Mouse (Mus musculus) hindbrain, embryonic 13.5 days (tissue): ENCODE measurements around the gene Idnk. TPM values are rescaled to one million over a fixed set of nuclear protein-coding genes. Genes with fewer than 3 reads are reported as not detected.

ENCODE experiments used
- ATAC-seq: fragments of 200-750 bp; cut with Nextera tagmentation; 2 replicates; pipeline ENCODE4 v1.8.0; 2017; ENCODE audit warnings: moderate TSS enrichment; ENCODE audit not compliant: low FRiP score
- H3K27ac ChIP-seq: fragments of 300-500 bp; sonication (generic); 2 replicates; pipeline ENCODE4 v1.5.1; 2015; ENCODE audit warnings: inconsistent platforms, mild to moderate bottlenecking, moderate library complexity
- H3K27me3 ChIP-seq: fragments of 300-500 bp; sonication (generic); 2 replicates; pipeline ENCODE4 v1.6.1; 2015; ENCODE audit warnings: mild to moderate bottlenecking, inconsistent platforms
- H3K36me3 ChIP-seq: fragments of 300-500 bp; sonication (generic); 2 replicates; pipeline ENCODE4 v1.6.1; 2015; ENCODE audit warnings: mild to moderate bottlenecking, inconsistent platforms
- H3K4me1 ChIP-seq: fragments of 300-500 bp; sonication (generic); replicated peaks from 2 replicates; pipeline ENCODE4 v1.6.1; 2015; ENCODE audit warnings: inconsistent platforms
- H3K4me2 ChIP-seq: fragments of 300-500 bp; sonication (generic); 2 replicates; pipeline ENCODE4 v1.6.1; 2015; ENCODE audit warnings: inconsistent platforms, mild to moderate bottlenecking, moderate library complexity
- H3K4me3 ChIP-seq: fragments of 300-500 bp; sonication (generic); 2 replicates; pipeline ENCODE4 v1.5.1; 2015; ENCODE audit warnings: mild to moderate bottlenecking, inconsistent platforms
- H3K9ac ChIP-seq: fragments of 300-500 bp; sonication (generic); 2 replicates; pipeline ENCODE4 v1.6.1; 2015; ENCODE audit warnings: mild to moderate bottlenecking, inconsistent platforms
- H3K9me3 ChIP-seq: fragments of 300-500 bp; sonication (generic); 2 replicates; pipeline ENCODE4 v1.6.1; 2016; ENCODE audit warnings: inconsistent platforms
- WGBS: fragments of 180-500 bp; shearing (Covaris S2); methylation state at CpG from one replicate; pipeline ENCODE4 v1.1.7; 2015; 5-methylcytosine and 5-hydroxymethylcytosine counted together
- polyA plus RNA-seq: library from polyadenylated mRNA; unstranded; fragments of >200 nt; fragmentation: Nextera tagmentation; extraction: Ambion mirVana; gene quantifications from 2 replicates; pipeline ENCODE4 v1.2.1, GENCODE M21; 2015

Gene Idnk
- polyA plus RNA-seq, 1 experiment from 2014 or later = 73.5 TPM

- no peak overlapping the region for H3K9ac ChIP-seq
- H3K27ac ChIP-seq = no peak overlapping the region
- no peak overlapping the region for H3K4me3 ChIP-seq
- no peaks in the 10 kb centered on the region for H3K27me3 ChIP-seq
- no peak overlapping the region for H3K4me2 ChIP-seq
- no peak for ATAC-seq
- H3K9me3 ChIP-seq = no peaks in the 10 kb centered on the region
- H3K36me3 ChIP-seq = peaks cover 67% of the 10 kb centered on the region
- 87% methylated on average over 14 of the region's 14 CpGs for WGBS
- no peaks in the 10 kb centered on the region for H3K4me1 ChIP-seq
Measured at GRCm38 (mm10) chr13:58181607-58182551, 24.4 kb downstream of the Idnk start.

DNA sequence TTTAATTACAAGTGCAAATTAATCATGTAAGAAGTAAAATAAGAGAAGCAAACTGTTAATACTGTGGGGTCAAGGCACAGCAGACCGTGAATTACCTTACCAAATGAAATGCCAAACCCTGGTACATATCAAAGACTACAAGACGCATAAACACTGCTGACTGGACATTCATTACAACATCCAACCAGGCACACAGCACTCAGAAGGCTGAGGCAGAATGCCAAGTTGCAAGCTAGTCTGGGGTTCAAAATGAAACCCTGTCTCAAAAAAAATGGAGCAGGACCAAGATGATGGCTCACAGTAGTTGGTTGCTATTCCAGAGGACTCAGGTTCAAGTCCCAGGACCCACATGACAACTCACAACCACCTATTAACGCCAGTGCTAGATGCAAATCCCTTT lies 26.7 kb downstream of the Idnk start:
- H3K9me3 ChIP-seq = no peaks in the 10 kb centered on the region
- ATAC-seq = no peak
- no peak overlapping the region for H3K4me2 ChIP-seq
- 91% methylated on average over 3 of the region's 3 CpGs for WGBS
- no peak overlapping the region for H3K9ac ChIP-seq
- H3K27me3 ChIP-seq = no peaks in the 10 kb centered on the region
- H3K36me3 ChIP-seq = peaks cover 51% of the 10 kb centered on the region
- H3K4me1 ChIP-seq = peaks cover 11% of the 10 kb centered on the region; the same call in 1 of the 2 replicates
- H3K4me3 ChIP-seq = no peak overlapping the region
- H3K27ac ChIP-seq = no peak overlapping the region

DNA sequence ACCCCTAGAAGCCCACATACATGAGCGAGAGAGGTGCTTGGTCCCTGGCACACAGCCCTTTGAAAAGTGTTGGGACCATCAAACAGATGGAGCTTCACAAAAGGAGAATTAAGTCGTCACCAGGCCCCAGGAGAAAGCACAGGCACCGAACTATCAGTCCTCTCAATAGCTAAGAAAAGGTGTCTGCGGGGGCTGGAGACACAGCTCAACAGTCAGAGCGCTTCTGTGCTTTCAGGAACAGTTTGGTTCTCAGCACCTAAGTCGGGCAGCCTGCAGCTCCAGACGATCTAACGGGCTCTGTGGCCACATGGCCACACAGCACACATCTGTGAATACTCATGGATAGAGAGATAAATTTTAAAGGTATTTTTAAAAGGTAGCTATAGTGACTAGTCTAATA lies 28.8 kb downstream of the Idnk start:
- Histone ChIP-seq H3K9ac (no peak overlapping the region), H3K27ac (no peak overlapping the region), H3K4me2 (no peak overlapping the region), H3K4me1 (peaks cover 11% of the 10 kb centered on the region; the same call in 1 of the 2 replicates), H3K4me3 (no peak overlapping the region), H3K27me3 (no peaks in the 10 kb centered on the region), H3K36me3 (peaks cover 45% of the 10 kb centered on the region), H3K9me3 (no peaks in the 10 kb centered on the region)
- WGBS = 84% methylated on average over 8 of the region's 8 CpGs
- no peak for ATAC-seq

- Histone ChIP-seq H3K4me1 (peaks cover 11% of the 10 kb centered on the region; the same call in 1 of the 2 replicates), H3K4me2 (no peak overlapping the region), H3K27ac (0 out of 2 replicates have a peak overlapping the region, but pooled peaks have one; percentile 5), H3K4me3 (no peak overlapping the region), H3K36me3 (peaks cover 46% of the 10 kb centered on the region), H3K9me3 (no peaks in the 10 kb centered on the region), H3K9ac (no peak overlapping the region), H3K27me3 (no peaks in the 10 kb centered on the region)
- no peak for ATAC-seq
- WGBS = 88% methylated on average over 3 of the region's 3 CpGs
Measured at GRCm38 (mm10) chr13:58187751-58188150, 30.3 kb downstream of the Idnk start.

DNA sequence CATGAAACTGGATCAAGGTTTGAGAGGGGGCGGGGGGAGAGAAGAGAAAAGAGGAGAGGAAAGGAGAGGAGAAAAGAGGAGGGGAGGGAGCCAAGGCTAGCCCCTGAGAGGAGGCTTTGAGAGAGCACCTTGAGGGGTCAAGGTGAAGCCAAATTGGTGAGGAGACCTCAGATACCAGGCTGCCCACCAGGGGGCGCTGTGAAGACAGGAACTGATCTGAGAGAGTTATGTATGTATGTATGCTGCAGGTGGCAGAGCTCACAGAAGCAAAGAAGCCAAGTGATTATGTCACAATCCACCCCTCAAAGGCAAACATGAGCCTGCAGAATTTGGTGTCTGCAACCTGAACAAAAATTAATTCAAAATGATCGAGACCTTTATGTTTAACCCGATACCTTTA lies 31.0 kb downstream of the Idnk start:
- Histone ChIP-seq H3K4me2 (no peak overlapping the region), H3K4me3 (no peak overlapping the region), H3K9me3 (no peaks in the 10 kb centered on the region), H3K9ac (no peak overlapping the region), H3K4me1 (peaks cover 11% of the 10 kb centered on the region; the same call in 1 of the 2 replicates), H3K27ac (0 out of 2 replicates have a peak overlapping the region, but pooled peaks have one; percentile 5), H3K27me3 (no peaks in the 10 kb centered on the region), H3K36me3 (peaks cover 47% of the 10 kb centered on the region)
- ATAC-seq = no peak
- WGBS = 66% methylated on average over 4 of the region's 4 CpGs

- Histone ChIP-seq H3K36me3 (peaks cover 47% of the 10 kb centered on the region), H3K9ac (no peak overlapping the region), H3K9me3 (no peaks in the 10 kb centered on the region), H3K27ac (no peak overlapping the region), H3K4me2 (no peak overlapping the region), H3K4me1 (peaks cover 11% of the 10 kb centered on the region; the same call in 1 of the 2 replicates), H3K27me3 (no peaks in the 10 kb centered on the region), H3K4me3 (no peak overlapping the region)
- ATAC-seq = no peak
- WGBS = 83% methylated on average over 5 of the region's 5 CpGs
Measured at GRCm38 (mm10) chr13:58189473-58189872, 32.0 kb downstream of the Idnk start.

- peaks cover 54% of the 10 kb centered on the region for H3K36me3 ChIP-seq
- H3K27me3 ChIP-seq = no peaks in the 10 kb centered on the region
- H3K9me3 ChIP-seq = no peaks in the 10 kb centered on the region
- WGBS = 98% methylated on average over 14 of the region's 14 CpGs
- no peak overlapping the region for H3K4me3 ChIP-seq
- H3K4me2 ChIP-seq = no peak overlapping the region
- H3K4me1 ChIP-seq = peaks cover 11% of the 10 kb centered on the region; the same call in 1 of the 2 replicates
- H3K9ac ChIP-seq = no peak overlapping the region
- ATAC-seq = no peak
- no peak overlapping the region for H3K27ac ChIP-seq
Measured at GRCm38 (mm10) chr13:58191516-58191915, 34.1 kb downstream of the Idnk start.

DNA sequence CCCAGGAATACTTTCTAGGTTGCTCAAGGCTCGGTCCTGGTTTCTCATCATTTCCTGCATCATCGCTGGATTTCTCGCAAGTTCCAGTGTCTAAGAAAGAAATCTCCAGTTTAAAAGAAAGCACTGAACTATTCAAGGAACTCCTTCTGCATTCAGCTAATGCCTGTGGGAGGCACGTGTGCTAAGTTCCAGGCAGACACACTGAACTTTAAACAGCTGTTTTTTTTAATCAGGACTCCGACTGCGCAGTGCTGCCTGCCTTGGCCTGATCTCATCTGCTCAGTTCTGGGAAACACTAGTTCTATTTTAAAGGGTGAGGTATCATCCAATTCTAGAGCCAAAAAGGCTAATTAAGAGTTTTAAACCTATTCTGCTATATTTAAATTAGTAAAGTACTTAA lies 34.7 kb downstream of the Idnk start:
- Histone ChIP-seq H3K4me3 (no peak overlapping the region), H3K36me3 (peaks cover 57% of the 10 kb centered on the region), H3K9ac (no peak overlapping the region), H3K4me1 (peaks cover 11% of the 10 kb centered on the region; the same call in 1 of the 2 replicates), H3K27ac (no peak overlapping the region), H3K27me3 (no peaks in the 10 kb centered on the region), H3K4me2 (no peak overlapping the region), H3K9me3 (no peaks in the 10 kb centered on the region)
- WGBS = 94% methylated on average over 6 of the region's 6 CpGs
- no peak for ATAC-seq

DNA sequence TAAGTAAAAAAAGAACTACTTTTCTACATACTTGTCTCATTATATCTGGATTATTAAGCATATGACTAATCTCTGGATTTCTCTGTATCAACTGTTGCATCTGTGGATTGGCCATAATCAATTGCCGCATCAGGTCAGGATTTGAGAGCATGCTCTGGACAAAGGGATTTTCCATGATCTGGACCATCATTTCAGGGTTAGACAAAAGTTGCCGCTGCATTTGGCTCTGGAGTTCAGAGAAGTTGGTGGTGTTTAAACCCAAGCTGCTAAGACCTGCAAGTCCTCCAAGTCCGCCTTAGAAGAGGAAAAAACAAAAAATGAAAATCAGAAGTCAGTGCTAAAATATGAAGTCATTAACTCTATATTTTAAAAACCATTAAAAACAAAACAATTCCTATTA lies 35.8 kb downstream of the Idnk start:
- Histone ChIP-seq H3K4me2 (no peak overlapping the region), H3K4me1 (peaks cover 4% of the 10 kb centered on the region; the same call in 1 of the 2 replicates), H3K4me3 (no peak overlapping the region), H3K36me3 (peaks cover 68% of the 10 kb centered on the region), H3K9ac (no peak overlapping the region), H3K27ac (no peak overlapping the region), H3K9me3 (no peaks in the 10 kb centered on the region), H3K27me3 (no peaks in the 10 kb centered on the region)
- no peak for ATAC-seq
- 97% methylated on average over 3 of the region's 3 CpGs for WGBS

GRCm38 (mm10) chr13:58194908-58195307 lies 37.5 kb downstream of the Idnk start:
- Histone ChIP-seq H3K9me3 (no peaks in the 10 kb centered on the region), H3K4me3 (no peak overlapping the region), H3K4me2 (no peak overlapping the region), H3K27ac (no peak overlapping the region), H3K9ac (no peak overlapping the region), H3K4me1 (peaks cover 6% of the 10 kb centered on the region; the same call in 1 of the 2 replicates), H3K27me3 (no peaks in the 10 kb centered on the region), H3K36me3 (peaks cover 62% of the 10 kb centered on the region)
- WGBS = 86% methylated on average over 3 of the region's 3 CpGs
- no peak for ATAC-seq

DNA sequence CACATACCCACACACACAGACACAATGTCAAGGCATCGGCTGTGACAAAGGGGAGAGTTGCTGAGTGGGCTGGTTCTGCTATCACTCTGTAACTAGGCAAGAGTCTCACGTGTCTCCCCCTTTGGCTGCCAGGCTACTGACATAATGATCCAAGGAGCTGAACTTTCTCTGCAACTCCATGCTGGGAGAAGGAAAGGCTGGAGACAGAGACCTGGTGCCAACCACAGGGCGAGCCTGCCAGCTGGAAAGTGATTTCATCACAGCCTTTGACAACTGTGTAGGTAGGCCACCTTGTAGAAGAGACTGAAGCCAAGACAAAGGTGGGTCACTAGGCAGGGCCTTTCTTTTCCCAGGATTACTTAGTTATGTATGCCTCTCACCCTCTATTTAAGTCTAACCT lies 39.8 kb downstream of the Idnk start:
- no peak overlapping the region for H3K4me3 ChIP-seq
- no peaks in the 10 kb centered on the region for H3K9me3 ChIP-seq
- peaks cover 9% of the 10 kb centered on the region; the same call in 1 of the 2 replicates for H3K4me1 ChIP-seq
- no peak overlapping the region for H3K4me2 ChIP-seq
- no peak overlapping the region for H3K27ac ChIP-seq
- H3K36me3 ChIP-seq = peaks cover 44% of the 10 kb centered on the region
- 81% methylated on average over 3 of the region's 3 CpGs for WGBS
- no peak overlapping the region for H3K9ac ChIP-seq
- no peak for ATAC-seq
- H3K27me3 ChIP-seq = no peaks in the 10 kb centered on the region

DNA sequence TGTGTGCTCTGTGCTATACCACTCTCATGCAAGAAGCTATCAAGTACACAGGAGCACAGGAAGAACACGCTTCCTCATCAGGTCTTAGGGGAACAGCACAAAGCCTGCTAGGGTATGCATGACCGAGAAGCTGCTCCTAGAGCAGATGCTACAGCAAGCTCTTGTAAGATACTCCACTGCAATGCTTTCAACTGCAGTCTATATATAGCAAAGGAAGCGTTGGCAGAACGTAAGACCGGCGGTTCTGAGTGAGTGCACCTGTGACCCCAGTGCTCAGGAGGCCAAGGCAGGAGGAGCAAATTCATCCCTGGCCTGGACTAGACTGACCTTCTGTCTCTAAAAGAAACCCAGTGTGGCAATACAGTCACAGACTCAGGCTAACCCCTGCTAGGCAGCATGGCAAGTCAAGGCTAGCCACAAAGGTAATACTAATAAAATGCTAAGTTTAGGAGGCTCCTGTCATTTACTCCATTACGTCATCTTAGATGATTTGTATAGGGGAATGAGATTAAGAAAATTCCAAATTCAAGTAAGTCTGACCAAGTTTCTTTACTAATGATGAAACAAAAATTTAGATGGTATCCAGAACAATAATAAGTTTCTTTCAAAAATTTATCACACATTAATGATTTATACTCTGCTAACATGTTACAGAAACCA lies 40.7 kb downstream of the Idnk start:
- H3K9me3 ChIP-seq = no peaks in the 10 kb centered on the region
- H3K4me1 ChIP-seq = peaks cover 14% of the 10 kb centered on the region; the same call in 1 of the 2 replicates
- H3K36me3 ChIP-seq = peaks cover 37% of the 10 kb centered on the region
- 94% methylated on average over 7 of the region's 7 CpGs for whole genome bisulfite sequencing
- no peaks in the 10 kb centered on the region for H3K27me3 ChIP-seq
- H3K4me3 ChIP-seq = no peak overlapping the region
- ATAC-seq = no peak
- H3K27ac ChIP-seq = no peak overlapping the region
- H3K9ac ChIP-seq = no peak overlapping the region
- no peak overlapping the region for H3K4me2 ChIP-seq
